Mouse (Mus musculus) midbrain, embryonic 15.5 days (tissue): ENCODE measurements around the gene Tpcn2. TPM values are rescaled to one million over a fixed set of nuclear protein-coding genes. Genes with fewer than 3 reads are reported as not detected.
A peak's percentile ranks its signal among the peaks of the same experiment; 100 is the strongest.

Experiments
- ATAC-seq: fragments of 200-750 bp; cut with Nextera tagmentation; replicated peaks from 2 replicates; pipeline ENCODE4 v1.8.0; 2017; ENCODE audit warnings: moderate TSS enrichment
- H3K27ac ChIP-seq: fragments of 300-500 bp; sonication (generic); 2 replicates; pipeline ENCODE4 v1.5.1; 2015; ENCODE audit warnings: mild to moderate bottlenecking, inconsistent platforms
- H3K27me3 ChIP-seq: fragments of 300-500 bp; sonication (generic); replicated peaks from 2 replicates; pipeline ENCODE4 v1.6.1; 2015; ENCODE audit warnings: inconsistent platforms
- H3K36me3 ChIP-seq: fragments of 300-500 bp; sonication (generic); replicated peaks from 2 replicates; pipeline ENCODE4 v1.6.1; 2015; ENCODE audit warnings: inconsistent platforms
- H3K4me1 ChIP-seq: fragments of 300-500 bp; sonication (generic); 2 replicates; pipeline ENCODE4 v1.6.1; 2015; ENCODE audit warnings: inconsistent platforms
- H3K4me2 ChIP-seq: fragments of 300-500 bp; sonication (generic); 2 replicates; pipeline ENCODE4 v1.6.1; 2015; ENCODE audit warnings: inconsistent platforms, mild to moderate bottlenecking, moderate library complexity
- H3K4me3 ChIP-seq: fragments of 300-500 bp; sonication (generic); 2 replicates; pipeline ENCODE4 v1.5.1; 2015; ENCODE audit warnings: mild to moderate bottlenecking, inconsistent platforms
- H3K9ac ChIP-seq: fragments of 300-500 bp; sonication (generic); 2 replicates; pipeline ENCODE4 v1.6.1; 2015; ENCODE audit warnings: mild to moderate bottlenecking, inconsistent platforms
- H3K9me3 ChIP-seq: fragments of 300-500 bp; sonication (generic); 2 replicates; pipeline ENCODE4 v1.6.1; 2016; ENCODE audit warnings: inconsistent platforms
- WGBS: fragments of 180-500 bp; shearing (Covaris S2); methylation state at CpG from one replicate; pipeline ENCODE4 v1.1.7; 2015; ENCODE audit warnings: mixed read lengths; 5-methylcytosine and 5-hydroxymethylcytosine counted together
- polyA plus RNA-seq: library from polyadenylated mRNA; unstranded; fragments of >200 nt; fragmentation: Nextera tagmentation; extraction: Ambion mirVana; gene quantifications from 2 replicates; pipeline ENCODE4 v1.2.1, GENCODE M21; 2015

Tpcn2 gene
- polyA plus RNA-seq, 1 experiment from 2014 or later: 2.9 TPM

- Histone ChIP-seq H3K4me3 (peak overlapping the region; percentile 3; the same call in 1 of the 2 replicates), H3K27me3 (no peaks in the 10 kb centered on the region), H3K9me3 (no peaks in the 10 kb centered on the region), H3K36me3 (no peaks in the 10 kb centered on the region), H3K4me2 (peak overlapping the region; percentile 36), H3K4me1 (peaks cover 18% of the 10 kb centered on the region), H3K9ac (peak overlapping the region; percentile 42), H3K27ac (peak overlapping the region; percentile 84)
- peak; percentile 94 for ATAC-seq
- 2% methylated on average over 34 of the region's 34 CpGs for WGBS
Observed at GRCm38 (mm10) chr7:145206056-145206610, 77.7 kb downstream of the Tpcn2 start.

- Histone ChIP-seq H3K9me3 (no peaks in the 10 kb centered on the region), H3K4me1 (peaks cover 13% of the 10 kb centered on the region), H3K27ac (peak overlapping the region; percentile 84), H3K4me2 (no peak overlapping the region), H3K4me3 (no peak overlapping the region), H3K27me3 (no peaks in the 10 kb centered on the region), H3K36me3 (no peaks in the 10 kb centered on the region), H3K9ac (peak overlapping the region; percentile 42; the same call in 1 of the 2 replicates)
- ATAC-seq: peak; percentile 14; the same call in 1 of the 2 replicates
- WGBS: 81% methylated on average over 4 of the region's 4 CpGs
Observed at GRCm38 (mm10) chr7:145205363-145205902, 78.4 kb downstream of the Tpcn2 start.

- H3K27me3 ChIP-seq: no peaks in the 10 kb centered on the region
- H3K4me2 ChIP-seq: no peak overlapping the region
- ATAC-seq: no peak
- no peak overlapping the region for H3K9ac ChIP-seq
- H3K4me3 ChIP-seq: no peak overlapping the region
- 62% methylated on average over 2 of the region's 2 CpGs for WGBS
- H3K27ac ChIP-seq: no peak overlapping the region
- no peaks in the 10 kb centered on the region for H3K36me3 ChIP-seq
- H3K4me1 ChIP-seq: peaks cover 6% of the 10 kb centered on the region
- H3K9me3 ChIP-seq: no peaks in the 10 kb centered on the region
Observed at GRCm38 (mm10) chr7:145199711-145200110, 84.1 kb downstream of the Tpcn2 start.

- H3K9ac ChIP-seq: no peak overlapping the region
- H3K9me3 ChIP-seq: no peaks in the 10 kb centered on the region
- peaks cover 10% of the 10 kb centered on the region for H3K4me1 ChIP-seq
- no peaks in the 10 kb centered on the region for H3K27me3 ChIP-seq
- H3K36me3 ChIP-seq: no peaks in the 10 kb centered on the region
- ATAC-seq: no peak
- no peak overlapping the region for H3K27ac ChIP-seq
- H3K4me2 ChIP-seq: no peak overlapping the region
- 73% methylated on average over 4 of the region's 4 CpGs for WGBS
- H3K4me3 ChIP-seq: no peak overlapping the region
Observed at GRCm38 (mm10) chr7:145198223-145198714, 85.5 kb downstream of the Tpcn2 start.

- ATAC-seq: no peak
- H3K27ac ChIP-seq: no peak overlapping the region
- peaks cover 10% of the 10 kb centered on the region for H3K4me1 ChIP-seq
- H3K36me3 ChIP-seq: no peaks in the 10 kb centered on the region
- no peak overlapping the region for H3K4me3 ChIP-seq
- no peaks in the 10 kb centered on the region for H3K27me3 ChIP-seq
- no peak overlapping the region for H3K9ac ChIP-seq
- no peak overlapping the region for H3K4me2 ChIP-seq
- 35% methylated on average over 3 of the region's 3 CpGs for WGBS
- no peaks in the 10 kb centered on the region for H3K9me3 ChIP-seq
Observed at GRCm38 (mm10) chr7:145197711-145198110, 86.1 kb downstream of the Tpcn2 start.

- Histone ChIP-seq H3K27ac (no peak overlapping the region), H3K4me3 (no peak overlapping the region)
- WGBS: 91% methylated on average over 3 of the region's 3 CpGs
Observed at GRCm38 (mm10) chr7:145197042-145197441, 86.8 kb downstream of the Tpcn2 start.

GRCm38 (mm10) chr7:145196340-145196739 is 87.5 kb downstream of the Tpcn2 start:
- Histone ChIP-seq H3K36me3 (no peaks in the 10 kb centered on the region), H3K4me3 (no peak overlapping the region), H3K9me3 (no peaks in the 10 kb centered on the region), H3K27me3 (no peaks in the 10 kb centered on the region), H3K9ac (no peak overlapping the region), H3K4me1 (peaks cover 10% of the 10 kb centered on the region), H3K4me2 (no peak overlapping the region), H3K27ac (no peak overlapping the region)
- 79% methylated on average over 6 of the region's 6 CpGs for WGBS
- ATAC-seq: no peak

More at GRCm38 (mm10) chr7:145197042-145197441, 86.8 kb downstream of the Tpcn2 start:
- Histone ChIP-seq H3K36me3 (no peaks in the 10 kb centered on the region), H3K27me3 (no peaks in the 10 kb centered on the region), H3K4me1 (peaks cover 10% of the 10 kb centered on the region), H3K9ac (no peak overlapping the region), H3K4me2 (no peak overlapping the region), H3K9me3 (no peaks in the 10 kb centered on the region)
- no peak for ATAC-seq

- Histone ChIP-seq H3K4me2 (no peak overlapping the region), H3K4me3 (no peak overlapping the region), H3K4me1 (peaks cover 10% of the 10 kb centered on the region), H3K36me3 (no peaks in the 10 kb centered on the region), H3K27ac (no peak overlapping the region), H3K27me3 (no peaks in the 10 kb centered on the region), H3K9me3 (no peaks in the 10 kb centered on the region), H3K9ac (no peak overlapping the region)
- WGBS: 64% methylated on average over 5 of the region's 5 CpGs
- no peak for ATAC-seq
Observed at GRCm38 (mm10) chr7:145195186-145195927, 88.5 kb downstream of the Tpcn2 start.

GRCm38 (mm10) chr7:145194455-145195161 is 89.2 kb downstream of the Tpcn2 start:
- H3K27me3 ChIP-seq: no peaks in the 10 kb centered on the region
- no peak overlapping the region for H3K9ac ChIP-seq
- no peaks in the 10 kb centered on the region for H3K9me3 ChIP-seq
- 0 out of 2 replicates have a peak, but pooled peaks have one; percentile 30 for ATAC-seq
- H3K27ac ChIP-seq: no peak overlapping the region
- no peaks in the 10 kb centered on the region for H3K36me3 ChIP-seq
- H3K4me3 ChIP-seq: no peak overlapping the region
- H3K4me1 ChIP-seq: peaks cover 10% of the 10 kb centered on the region
- no peak overlapping the region for H3K4me2 ChIP-seq
- WGBS: 77% methylated on average over 3 of the region's 3 CpGs

GRCm38 (mm10) chr7:145192836-145193235 is 91.0 kb downstream of the Tpcn2 start:
- Histone ChIP-seq H3K27ac (no peak overlapping the region), H3K4me1 (peaks cover 10% of the 10 kb centered on the region), H3K36me3 (no peaks in the 10 kb centered on the region), H3K9me3 (no peaks in the 10 kb centered on the region), H3K4me2 (no peak overlapping the region), H3K9ac (no peak overlapping the region), H3K4me3 (no peak overlapping the region), H3K27me3 (no peaks in the 10 kb centered on the region)
- no peak for ATAC-seq
- 84% methylated on average over 6 of the region's 6 CpGs for WGBS

- Histone ChIP-seq H3K9ac (no peak overlapping the region), H3K36me3 (no peaks in the 10 kb centered on the region), H3K4me2 (no peak overlapping the region), H3K9me3 (no peaks in the 10 kb centered on the region), H3K4me3 (no peak overlapping the region), H3K27me3 (no peaks in the 10 kb centered on the region), H3K27ac (no peak overlapping the region), H3K4me1 (peaks cover 10% of the 10 kb centered on the region)
- ATAC-seq: no peak
Observed at GRCm38 (mm10) chr7:145190520-145190919, 93.3 kb downstream of the Tpcn2 start.

GRCm38 (mm10) chr7:145189342-145189741 is 94.5 kb downstream of the Tpcn2 start:
- no peak overlapping the region for H3K4me2 ChIP-seq
- H3K36me3 ChIP-seq: no peaks in the 10 kb centered on the region
- no peak overlapping the region for H3K27ac ChIP-seq
- peaks cover under 1% of the 10 kb centered on the region; the same call in 1 of the 2 replicates for H3K4me1 ChIP-seq
- no peak overlapping the region for H3K9ac ChIP-seq
- ATAC-seq: no peak
- no peaks in the 10 kb centered on the region for H3K27me3 ChIP-seq
- no peaks in the 10 kb centered on the region for H3K9me3 ChIP-seq
- H3K4me3 ChIP-seq: no peak overlapping the region
- 48% methylated on average over 8 of the region's 8 CpGs for WGBS
